Mouse (Mus musculus): ENCODE results near the gene Rplp2.
"Not testable (repeated sequence)": the region's sequence is repeated elsewhere in the genome, so short reads cannot be mapped to it uniquely, and the experiment has no call there.

Gene Rplp2

DNA sequence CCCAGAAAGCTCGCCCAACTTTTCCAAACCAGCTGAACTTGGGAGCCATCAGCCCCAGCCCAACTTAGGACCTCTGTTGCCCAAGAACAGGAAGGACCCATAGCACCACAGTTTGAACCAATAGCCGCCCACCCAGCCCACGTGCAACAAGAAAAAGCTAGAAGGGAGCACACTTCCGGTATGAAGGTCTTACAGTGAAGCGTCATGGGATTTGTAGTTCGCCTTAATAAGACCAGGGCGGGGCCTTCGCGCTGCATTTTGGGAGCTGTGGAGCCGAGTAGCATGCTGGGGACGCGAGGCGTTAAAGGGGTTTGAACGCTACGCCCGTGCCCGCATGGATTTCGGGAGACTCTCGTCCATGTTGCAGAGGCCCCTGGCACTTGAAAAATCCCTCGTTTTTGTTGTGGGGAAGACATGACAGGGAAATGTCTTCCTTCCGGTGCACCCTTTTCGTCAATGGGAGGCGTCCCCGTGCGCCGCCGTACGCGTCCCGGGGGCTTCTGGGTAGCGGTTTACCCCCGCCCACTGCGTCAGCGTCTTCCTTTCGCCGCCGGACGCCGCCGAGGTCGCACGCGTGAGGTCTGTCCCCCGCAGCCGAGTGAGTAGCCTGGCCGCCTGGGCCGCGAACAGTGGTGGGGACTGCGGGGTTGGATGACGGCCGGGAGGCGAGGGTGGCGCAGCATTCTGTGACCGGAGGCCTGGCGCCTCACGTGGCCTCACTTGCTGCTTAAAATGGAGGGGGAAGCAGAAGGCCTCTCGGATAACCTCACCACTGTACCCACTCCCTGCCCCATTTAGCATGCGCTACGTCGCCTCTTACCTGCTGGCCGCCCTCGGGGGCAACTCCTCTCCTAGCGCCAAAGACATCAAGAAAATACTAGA lies at the start of gene Rplp2:
Gene Rplp2 (plus strand): TSS at position 261 of the 882 bp plus-strand sequence.
- DNase-seq (ENCODE audit: inconsistent ontology term): peak; percentile 95

DNA sequence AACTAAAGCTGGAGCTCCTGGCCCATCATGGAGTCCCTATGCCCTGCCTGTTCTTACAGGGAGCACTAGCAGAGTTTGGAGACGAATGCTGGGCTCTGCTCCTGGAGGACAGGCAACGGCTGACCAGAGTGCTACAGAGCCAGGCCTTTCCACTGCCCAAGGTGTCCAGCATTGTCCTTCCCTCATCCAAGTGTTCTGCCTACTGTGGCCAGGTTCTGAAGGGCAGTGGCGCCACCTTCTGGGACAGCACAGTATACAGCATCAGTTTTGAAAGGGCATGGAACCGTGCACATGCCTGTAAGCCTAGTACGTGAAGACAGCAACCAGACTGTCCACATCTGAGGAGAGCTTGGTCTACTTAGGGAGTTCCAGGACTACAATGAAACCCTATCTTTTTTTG lies 43.9 kb upstream of the Rplp2 start:
- peak; percentile 60 for DNase-seq (ENCODE audit: inconsistent ontology term)

DNA sequence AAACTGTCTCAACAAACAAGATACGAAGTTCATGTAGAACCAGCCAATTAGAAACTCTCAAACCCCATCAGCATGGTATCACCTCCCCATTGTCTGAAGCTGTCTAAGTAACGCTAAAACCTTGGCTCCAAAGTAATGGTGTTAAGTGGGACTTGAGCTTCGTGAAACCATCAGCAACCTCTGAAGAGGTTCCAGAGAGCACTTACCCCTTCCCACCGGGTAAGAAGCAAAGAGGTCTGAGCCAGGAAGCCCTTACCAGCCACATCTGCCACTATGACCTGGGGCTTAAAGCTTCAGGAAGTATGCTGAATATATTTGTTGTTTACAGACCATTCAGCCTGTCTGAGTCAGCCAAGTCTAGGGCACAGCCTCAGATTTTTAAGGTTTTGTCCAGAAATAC lies 41.7 kb upstream of the Rplp2 start:
- no peak for DNase-seq (ENCODE audit: inconsistent ontology term)

DNA sequence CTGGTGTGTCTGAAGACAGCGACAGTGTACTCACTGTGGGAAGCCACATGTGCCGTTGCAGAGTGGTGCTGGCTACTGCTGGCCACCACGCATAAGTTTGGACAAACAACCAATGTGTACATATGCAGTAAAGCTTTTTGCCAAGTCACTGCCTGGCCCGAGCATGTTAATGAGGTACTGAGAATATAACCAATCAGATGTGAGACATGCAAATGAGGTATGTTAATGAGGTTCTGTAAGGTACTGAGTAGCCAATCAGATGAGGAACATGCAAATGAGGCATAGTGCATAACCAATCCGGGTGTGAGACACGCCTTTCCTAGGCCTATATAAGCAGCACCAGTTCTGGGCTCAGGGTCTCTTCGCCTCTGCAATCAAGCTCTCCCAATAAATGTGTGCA lies 39.5 kb upstream of the Rplp2 start:
- DNase-seq (ENCODE audit: inconsistent ontology term): not testable (repeated sequence)

DNA sequence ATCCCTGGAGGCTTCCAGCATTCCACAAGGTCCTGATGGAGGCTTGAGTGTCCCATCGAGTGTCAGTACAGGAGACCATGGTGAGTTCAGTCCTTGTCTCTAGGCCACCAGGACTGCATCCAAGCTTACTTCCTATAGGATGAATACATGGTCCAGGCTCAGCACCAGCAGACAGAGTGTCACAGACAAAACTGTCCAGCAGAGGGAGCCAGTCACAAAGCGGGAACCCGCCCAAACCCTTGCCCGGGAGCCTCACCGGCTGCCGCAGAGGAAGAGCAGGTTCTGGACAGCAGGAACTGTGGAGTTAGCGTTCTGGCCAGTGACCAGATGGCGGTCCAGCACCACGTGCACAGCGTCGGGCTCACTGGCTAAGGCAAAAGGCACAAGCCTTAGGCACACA lies 38.3 kb upstream of the Rplp2 start:
- DNase-seq (ENCODE audit: inconsistent ontology term): peak; percentile 76

DNA sequence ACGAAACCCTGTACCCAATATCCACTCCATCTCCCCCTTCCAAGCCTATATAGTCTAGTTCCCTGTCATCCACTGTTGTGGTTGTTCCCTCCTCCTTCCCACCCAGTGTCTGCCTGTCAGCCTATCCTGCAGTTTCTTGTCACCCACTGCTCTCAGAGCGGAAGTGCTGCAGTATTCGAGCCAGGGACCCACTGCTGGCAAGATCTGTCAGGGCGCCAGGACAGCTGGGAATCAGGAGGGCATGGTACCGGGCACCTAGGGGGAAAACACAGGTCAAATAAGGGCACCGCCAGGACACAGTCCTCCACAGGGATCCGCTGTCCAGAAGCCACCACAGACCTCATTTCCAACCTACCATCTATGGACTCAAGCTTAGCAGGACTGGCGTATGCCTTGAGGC lies 36.5 kb upstream of the Rplp2 start:
- no peak for DNase-seq (ENCODE audit: inconsistent ontology term)

DNA sequence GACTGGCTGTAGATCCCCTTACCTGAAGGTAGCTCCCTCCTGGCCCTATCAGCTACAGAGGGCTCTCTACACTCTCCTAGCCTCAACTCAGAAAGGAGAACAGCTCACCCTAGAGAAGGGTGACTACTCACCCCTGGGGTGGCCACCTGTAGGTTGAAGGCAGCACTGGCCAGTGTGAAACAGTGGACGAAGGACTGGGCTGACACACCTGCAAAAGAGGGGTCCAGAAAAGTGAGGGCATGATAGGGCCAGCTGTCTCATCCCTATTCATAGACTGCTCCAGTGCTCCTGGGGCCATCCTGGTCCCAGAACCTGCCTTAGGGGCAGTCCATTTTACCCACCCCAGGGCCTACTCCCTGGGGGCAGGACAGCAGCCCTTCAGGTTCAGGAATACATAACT lies 35.5 kb upstream of the Rplp2 start:
- DNase-seq (ENCODE audit: inconsistent ontology term): no peak

DNA sequence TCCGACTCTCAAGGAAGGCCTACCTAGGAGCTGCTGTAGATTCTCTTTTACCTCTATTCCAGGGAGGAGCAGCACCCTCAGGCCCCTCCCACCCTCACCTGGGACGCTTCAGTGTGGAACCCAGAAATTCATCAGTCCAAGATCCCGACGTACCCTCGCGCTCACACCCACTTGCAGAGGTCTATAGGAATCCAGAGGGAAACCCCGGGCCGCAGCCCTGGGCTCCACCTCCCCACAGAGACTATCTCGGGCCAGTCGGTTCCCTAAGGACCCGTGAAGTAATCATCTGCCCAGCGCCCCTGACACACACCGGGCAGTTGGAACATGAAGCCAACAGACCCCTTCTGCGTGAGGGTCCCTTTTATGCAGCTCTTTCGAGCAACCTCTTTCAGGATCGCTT lies 33.8 kb upstream of the Rplp2 start:
- DNase-seq (ENCODE audit: inconsistent ontology term): peak; percentile 27

DNA sequence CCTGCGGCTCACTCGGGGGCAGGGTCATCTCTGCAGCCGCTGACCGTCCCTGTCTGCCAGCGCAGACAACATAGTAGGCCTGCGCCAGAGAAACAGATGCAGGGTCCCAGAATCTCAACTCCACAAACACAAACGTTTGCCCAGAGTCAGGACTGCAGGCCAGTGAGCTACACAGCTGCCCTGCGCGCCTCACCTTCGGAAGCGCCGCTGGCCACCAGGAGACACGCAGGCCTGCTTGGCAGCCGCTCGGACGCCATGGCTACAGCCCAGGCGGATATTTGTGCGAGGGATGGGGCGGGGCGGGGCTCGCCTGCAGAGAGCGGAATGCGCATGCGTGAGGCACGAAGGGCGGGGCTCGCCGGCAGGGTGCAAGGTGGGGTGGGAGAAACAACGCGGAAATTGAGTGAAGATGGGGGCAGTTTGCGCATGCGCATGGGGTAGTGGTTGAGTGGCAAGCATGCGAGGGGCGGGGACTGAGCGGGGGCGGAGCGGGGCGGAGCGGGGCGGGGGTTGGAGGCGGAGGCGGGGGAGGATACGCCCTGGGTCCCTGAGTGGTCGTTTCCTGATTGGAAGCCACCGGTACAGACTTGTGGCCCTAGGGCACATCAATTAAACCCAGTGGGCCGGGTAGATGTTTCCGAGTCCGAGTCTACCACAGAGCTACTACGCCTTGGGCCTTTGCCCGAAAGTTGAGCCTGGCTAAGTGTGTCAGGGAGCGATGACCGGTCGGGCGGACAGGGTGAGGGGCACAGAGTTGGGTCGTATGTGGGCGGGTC lies 33.2 kb upstream of the Rplp2 start, which contains the start of gene Gatd1:
Gene Gatd1 (minus strand): TSS at position 328 of the 776 bp plus-strand sequence.
- DNase-seq (ENCODE audit: inconsistent ontology term): peak; percentile 98

DNA sequence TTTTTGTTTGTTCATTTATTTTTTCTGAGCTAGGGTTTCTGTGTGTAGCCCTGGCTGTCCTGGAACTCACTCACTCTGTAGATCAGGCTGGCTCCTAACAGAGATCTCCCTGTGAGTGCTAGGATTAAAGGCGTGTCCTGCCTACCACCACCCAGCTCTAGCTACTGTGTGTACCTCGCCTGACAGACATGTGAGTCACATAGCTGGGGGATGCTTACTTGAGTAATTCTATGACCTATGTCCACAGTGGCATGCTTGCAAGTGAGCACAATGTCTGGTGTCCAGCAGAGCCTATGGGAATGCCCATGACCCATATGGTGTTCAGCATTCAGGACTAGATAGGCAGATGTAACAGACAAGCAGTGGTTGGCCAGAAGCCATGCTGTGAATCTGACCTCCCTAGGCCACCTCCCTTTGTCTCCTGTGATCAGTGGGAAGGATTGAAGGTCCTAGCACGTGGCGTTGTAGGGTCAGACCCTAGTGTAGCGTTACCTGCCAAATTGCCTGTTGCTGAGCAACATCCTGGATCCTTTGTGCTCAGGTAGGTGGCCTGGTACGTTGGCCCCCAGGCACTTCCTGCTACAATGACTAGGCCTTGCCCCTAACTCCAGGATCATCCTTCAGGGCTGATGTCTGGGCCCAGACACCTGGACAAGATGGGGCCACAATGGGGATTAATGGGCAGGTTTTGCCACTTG lies 30.9 kb upstream of the Rplp2 start:
- DNase-seq (ENCODE audit: inconsistent ontology term): no peak

DNA sequence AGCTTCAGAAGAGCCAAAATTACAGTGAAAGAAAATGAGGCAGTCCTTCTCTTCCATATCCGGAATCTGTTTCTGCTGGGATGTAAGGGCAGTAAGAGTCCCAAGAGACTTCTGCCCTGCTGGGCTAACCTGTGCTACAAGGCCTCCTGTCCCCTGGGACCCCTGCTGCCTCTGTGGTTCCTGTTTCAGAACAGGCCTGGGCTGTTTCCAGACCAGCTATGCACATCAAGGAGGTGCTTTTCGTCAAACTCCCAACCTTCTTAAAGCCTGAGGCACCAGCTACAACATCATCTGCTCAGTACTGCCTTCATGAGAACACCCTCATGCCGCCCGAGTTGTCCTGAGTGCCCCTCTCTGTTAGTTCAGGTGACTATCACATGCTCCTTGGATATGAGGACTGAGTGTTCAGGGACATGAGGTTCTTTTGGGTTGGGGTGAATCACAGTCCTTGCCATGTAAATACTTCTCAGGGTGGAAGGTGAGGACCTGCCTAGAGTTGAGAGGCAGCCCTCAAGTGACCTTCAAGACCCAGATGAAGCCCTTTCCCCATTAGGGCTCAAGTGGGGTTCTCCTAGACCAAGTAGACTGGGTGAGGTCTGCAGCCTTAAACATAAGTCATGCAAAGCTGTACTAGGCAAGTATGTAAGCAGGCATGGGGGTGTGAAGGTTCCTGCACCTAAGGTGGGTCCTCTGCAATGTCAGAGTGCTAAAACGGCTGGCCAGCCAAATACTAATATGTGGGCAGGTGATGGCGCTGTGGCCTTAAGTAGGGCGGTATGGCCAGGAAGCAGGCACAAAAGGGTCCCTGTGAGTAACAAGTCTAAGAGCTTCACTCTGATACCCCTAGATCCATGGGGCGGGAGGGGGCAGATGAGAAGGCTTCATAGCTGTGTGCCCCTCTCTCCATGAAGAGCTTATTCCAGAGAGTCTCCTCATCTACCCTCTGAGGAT lies 29.2 kb upstream of the Rplp2 start:
- no peak for DNase-seq (ENCODE audit: inconsistent ontology term)

DNA sequence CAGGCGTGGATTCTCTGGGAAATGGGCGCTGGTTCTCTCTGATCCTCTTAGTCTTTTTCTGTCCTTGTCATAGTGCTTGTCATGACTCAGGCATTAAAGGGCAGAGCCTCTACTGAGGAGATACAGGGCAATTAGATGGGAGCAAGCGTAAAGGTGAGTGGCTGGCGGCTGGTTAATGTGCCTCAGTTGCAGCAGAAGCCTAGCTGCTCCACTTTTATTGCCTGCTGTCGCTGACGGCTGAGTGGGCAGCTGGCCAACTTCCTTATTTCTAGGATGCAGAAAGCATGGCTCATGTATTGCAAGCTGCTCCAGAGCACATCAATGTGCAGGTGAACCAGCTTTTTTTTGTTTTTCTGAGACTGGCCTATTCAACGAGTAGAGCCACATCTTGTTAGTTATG lies 28.2 kb upstream of the Rplp2 start:
- DNase-seq (ENCODE audit: inconsistent ontology term): no peak

DNA sequence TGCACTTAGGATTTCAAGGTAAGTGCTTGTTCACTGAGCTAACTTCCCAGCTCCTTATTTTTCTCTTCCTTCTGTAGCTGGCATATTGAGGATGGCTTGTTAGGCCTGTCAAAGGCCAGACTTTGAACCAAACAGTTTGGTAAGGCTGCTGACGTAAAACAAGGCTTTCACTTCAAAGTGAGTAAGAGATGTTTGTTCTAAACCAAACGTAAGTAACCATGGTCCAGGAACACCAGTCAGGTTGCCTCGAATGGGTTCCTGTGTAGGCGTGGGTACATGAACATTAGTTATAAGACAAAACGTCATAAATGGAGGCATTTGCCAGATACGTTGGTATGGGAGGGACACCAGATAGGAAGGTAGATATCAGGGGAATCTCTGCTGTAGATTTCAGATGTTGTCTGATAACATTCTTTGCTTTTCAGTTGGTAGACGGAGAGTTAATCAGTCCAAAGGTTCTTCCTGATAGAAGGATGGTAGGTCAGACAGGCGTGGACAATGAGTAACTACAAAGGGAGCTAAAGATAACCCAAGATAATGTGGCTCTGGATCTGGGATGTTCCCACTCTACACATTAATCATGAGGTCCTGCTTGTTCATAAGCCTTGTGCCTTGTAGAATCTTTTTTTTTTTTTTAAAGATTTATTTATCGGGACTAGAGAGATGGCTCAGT lies 27.0 kb upstream of the Rplp2 start:
- no peak for DNase-seq (ENCODE audit: inconsistent ontology term)

DNA sequence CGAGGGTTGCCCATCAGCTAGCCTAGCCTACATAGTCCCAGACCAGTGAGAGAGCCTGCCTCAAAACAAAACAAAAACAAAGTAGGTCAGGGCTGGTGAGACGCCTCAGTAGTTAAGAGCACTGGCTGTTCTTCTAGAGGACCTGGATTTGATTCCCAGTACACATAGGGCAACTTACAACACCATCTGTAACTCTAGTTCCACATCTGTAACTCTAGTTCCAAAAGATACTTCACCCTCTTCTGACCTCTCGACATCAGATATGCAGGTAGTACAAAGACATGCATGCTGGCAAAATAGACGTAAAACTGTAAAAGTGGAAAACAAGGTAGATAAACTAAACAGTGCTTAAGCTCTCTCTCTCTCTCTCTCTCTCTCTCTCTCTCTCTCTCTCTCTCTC lies 23.4 kb upstream of the Rplp2 start:
- no peak for DNase-seq (ENCODE audit: inconsistent ontology term)

DNA sequence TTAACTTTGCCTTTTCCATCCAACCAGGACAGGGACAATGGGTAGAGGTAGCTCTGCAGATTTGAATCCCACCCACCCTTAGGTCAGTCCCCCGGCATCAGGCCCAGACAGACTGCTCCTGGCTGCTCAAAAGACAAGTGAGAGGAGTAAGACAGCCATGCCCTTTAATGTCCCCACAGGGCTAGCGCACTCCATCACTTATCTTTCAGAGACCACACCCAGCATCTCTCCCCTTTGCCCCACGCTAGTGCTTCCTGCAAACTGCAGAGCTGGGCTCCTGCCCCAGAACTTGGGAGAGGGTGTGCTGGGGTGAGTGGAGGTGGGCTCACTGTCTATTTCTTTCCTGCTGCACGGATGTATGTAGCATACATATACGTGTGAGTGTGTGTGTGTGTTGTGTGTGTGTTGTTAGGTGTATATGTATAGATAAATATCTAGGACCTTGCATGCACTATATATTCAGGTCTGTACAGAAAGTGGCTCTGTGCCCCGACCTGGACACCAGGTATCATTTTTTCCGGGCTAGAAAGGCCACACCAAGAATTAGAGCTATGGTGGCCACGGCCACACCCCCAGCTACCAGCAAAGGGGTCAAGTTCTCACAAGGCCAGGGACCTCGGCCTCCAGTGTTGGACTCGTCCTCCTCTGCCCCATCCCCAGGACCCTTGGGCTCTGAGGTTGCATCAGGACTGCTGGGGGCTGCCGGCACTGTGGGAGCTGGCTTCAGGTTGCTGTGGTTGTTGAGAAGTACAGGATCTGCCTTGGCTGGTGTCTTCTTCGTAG lies 20.0 kb upstream of the Rplp2 start:
- no peak for DNase-seq (ENCODE audit: inconsistent ontology term)

DNA sequence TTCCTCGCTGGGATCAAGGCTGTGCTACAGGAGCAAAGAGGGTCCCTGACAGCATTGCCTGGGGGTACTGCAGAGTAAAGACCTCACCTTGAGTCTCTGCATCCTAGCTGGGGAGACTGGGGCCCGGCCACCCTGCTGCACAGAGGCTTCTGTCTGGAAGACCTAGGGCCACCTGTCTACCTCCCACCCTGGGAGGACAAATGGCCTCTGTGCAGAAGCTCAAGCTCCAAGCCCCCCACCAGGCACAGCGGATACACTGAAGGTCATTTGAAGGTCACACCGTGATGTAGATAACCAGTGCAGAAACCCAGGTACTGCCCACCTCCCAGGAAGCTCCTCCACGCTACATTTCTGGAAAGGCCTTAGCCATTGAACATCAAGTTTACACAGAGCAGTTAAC lies 18.5 kb upstream of the Rplp2 start:
- DNase-seq (ENCODE audit: inconsistent ontology term): no peak

DNA sequence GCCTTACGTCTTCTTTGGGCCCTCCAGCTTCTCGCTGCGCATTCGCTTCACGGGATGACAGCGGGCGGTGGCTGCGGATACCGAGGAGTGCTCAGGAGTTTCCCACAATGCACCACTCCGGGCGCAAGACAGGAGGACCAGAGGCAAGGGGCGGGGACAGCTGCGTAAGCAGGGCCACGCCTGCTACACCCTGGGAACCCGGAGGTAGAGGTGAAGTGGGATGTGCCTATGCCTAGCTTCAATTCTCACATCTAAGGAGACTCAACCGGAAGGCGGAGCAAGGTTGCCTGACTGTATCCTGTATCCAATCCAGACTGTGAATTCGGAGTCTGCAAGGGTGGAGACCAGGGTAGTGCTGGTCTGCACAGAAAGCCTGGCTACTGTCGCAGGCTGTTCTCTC lies 17.9 kb upstream of the Rplp2 start, which contains the start of gene Cend1:
Gene Cend1 (minus strand): TSS at position 182 of the 400 bp plus-strand sequence.
- DNase-seq (ENCODE audit: inconsistent ontology term): peak; percentile 75

DNA sequence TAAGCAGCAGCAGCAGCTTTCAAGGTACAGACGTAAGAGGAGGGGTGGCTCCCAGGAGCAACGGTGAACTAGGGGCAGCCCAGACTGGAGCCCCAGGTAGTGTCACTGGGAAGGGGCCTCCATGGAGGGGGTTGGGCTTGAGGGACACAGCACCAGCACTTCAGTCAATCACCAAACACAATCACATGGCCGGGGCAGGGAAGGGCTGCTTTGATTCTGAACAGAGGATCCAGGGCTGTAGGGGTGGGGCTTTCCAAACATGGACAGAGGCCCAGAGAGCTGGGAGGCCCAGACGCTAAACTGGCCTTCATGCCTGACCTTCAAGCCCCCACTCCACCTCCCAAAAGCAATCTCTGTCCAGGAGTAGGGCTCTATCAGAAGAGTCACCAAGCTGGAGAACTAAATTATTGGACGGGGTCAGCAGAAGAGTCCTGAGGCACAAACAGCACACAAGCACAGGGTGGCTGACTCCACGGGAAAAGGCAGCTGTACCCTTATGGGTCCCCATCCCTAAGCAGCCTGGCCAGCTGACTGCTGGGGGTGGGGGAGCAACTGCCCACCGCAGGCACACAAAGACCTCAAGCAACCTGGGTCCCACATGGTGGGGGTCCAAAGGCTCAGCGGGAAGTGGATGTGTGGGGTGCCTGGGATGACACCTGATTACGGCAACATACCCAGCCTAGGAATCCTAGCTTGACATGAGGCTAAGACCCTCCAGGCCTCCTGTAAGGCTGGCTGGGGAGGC lies 17.2 kb upstream of the Rplp2 start:
- DNase-seq (ENCODE audit: inconsistent ontology term): no peak

Data from Muller cell, postnatal 12 days (primary cell).